Mouse (Mus musculus): ENCODE measurements around the gene Ndfip2. TPM values are rescaled to one million over a fixed set of nuclear protein-coding genes. Genes with fewer than 3 reads are reported as not detected.

The Ndfip2 gene
- polyA plus RNA-seq, 1 experiment, result 26.9 TPM

DNA sequence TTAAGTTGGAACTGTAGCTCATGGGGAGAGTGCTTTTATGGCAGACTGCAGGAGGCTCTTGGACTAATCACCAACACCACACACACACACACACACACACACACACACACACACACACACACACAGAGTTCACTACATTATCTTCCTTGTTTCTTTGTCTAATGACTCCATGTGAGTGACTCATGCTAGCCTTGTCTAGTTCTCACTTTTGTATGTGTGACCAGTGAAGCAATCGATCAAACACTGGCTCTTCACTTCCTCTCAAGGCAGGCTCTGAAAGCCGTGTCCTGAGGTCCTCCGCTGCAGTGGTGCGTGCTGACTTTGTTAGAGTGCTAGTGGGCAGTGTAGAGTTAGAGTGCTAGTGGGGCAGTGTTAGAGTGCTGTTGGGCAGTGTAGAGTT lies 30.2 kb downstream of the Ndfip2 start:
- no peak overlapping the region for H3K4me3 ChIP-seq
- TF ChIP-seq TCF12 (IDR thresholded peaks at IDR 0.05; ENCODE audit: insufficient read depth, poor library complexity, severe bottlenecking), result no peak
- no peak for TF ChIP-seq CEBPB (IDR thresholded peaks at IDR 0.05; ENCODE audit: insufficient read depth, poor library complexity, severe bottlenecking)
- no peak for TF ChIP-seq REST (IDR thresholded peaks at IDR 0.05; ENCODE audit: insufficient read depth, insufficient read length)
- TF ChIP-seq TCF3 (IDR thresholded peaks at IDR 0.05; ENCODE audit: insufficient read length, low read depth), result no peak
- no peak for TF ChIP-seq MYOG (IDR thresholded peaks at IDR 0.05; ENCODE audit: control insufficient read depth in 1 of 3, insufficient read depth in 1 of 3, insufficient read length in 2 of 3, low read depth in 2 of 3)
- TF ChIP-seq MYOD1 (IDR thresholded peaks at IDR 0.05; ENCODE audit: control insufficient read depth in 1 of 3, insufficient read length in 2 of 3, low read depth in 2 of 3), result no peak
- TF ChIP-seq POLR2A (IDR thresholded peaks at IDR 0.05; ENCODE audit: insufficient read length, low read depth), result no peak
- no peak for TF ChIP-seq E2F4 (IDR thresholded peaks at IDR 0.05; ENCODE audit: insufficient read depth)
- no peak for TF ChIP-seq POLR2AphosphoS2 (IDR thresholded peaks at IDR 0.05; ENCODE audit: insufficient read length, low read depth)
- H3K79me2 ChIP-seq (ENCODE audit: control insufficient read depth, insufficient read depth), result peaks cover 7% of the 10 kb centered on the region
- peaks cover 8% of the 10 kb centered on the region for H3K36me3 ChIP-seq (ENCODE audit: control insufficient read depth, insufficient read depth)
- no peaks in the 10 kb centered on the region for H3K27me3 ChIP-seq (ENCODE audit: control insufficient read depth, insufficient read depth, insufficient read length)
- no peak overlapping the region for H3K4me2 ChIP-seq (ENCODE audit: low read depth)
- no peak overlapping the region for H3ac ChIP-seq (ENCODE audit: control insufficient read depth, insufficient read length)

GRCm38 (mm10) chr14:105292139-105292538 lies 33.8 kb downstream of the Ndfip2 start:
- TF ChIP-seq REST (IDR thresholded peaks at IDR 0.05; ENCODE audit: insufficient read depth, insufficient read length), result no peak
- TF ChIP-seq MAX (IDR thresholded peaks at IDR 0.05; ENCODE audit: low read depth), result no peak
- no peak for TF ChIP-seq POLR2A (IDR thresholded peaks at IDR 0.05; ENCODE audit: insufficient read length, low read depth)
- TF ChIP-seq MYOD1 (IDR thresholded peaks at IDR 0.05; ENCODE audit: control insufficient read depth in 1 of 3, insufficient read length in 2 of 3, low read depth in 2 of 3), result no peak
- no peak for TF ChIP-seq TCF3 (IDR thresholded peaks at IDR 0.05; ENCODE audit: insufficient read length, low read depth)
- no peak for TF ChIP-seq POLR2AphosphoS2 (IDR thresholded peaks at IDR 0.05; ENCODE audit: insufficient read length, low read depth)
- TF ChIP-seq E2F4 (IDR thresholded peaks at IDR 0.05; ENCODE audit: insufficient read depth), result no peak
- no peak for TF ChIP-seq MYOG (IDR thresholded peaks at IDR 0.05; ENCODE audit: control insufficient read depth in 1 of 3, insufficient read depth in 1 of 3, insufficient read length in 2 of 3, low read depth in 2 of 3)
- TF ChIP-seq SRF (IDR thresholded peaks at IDR 0.05; ENCODE audit: control insufficient read depth, insufficient read length, low read depth), result no peak
- no peak for TF ChIP-seq CEBPB (IDR thresholded peaks at IDR 0.05; ENCODE audit: insufficient read depth, poor library complexity, severe bottlenecking)
- no peak for TF ChIP-seq USF1 (IDR thresholded peaks at IDR 0.05; ENCODE audit: low read depth)
- no peak for TF ChIP-seq TCF12 (IDR thresholded peaks at IDR 0.05; ENCODE audit: insufficient read depth, poor library complexity, severe bottlenecking)
- H3K27me3 ChIP-seq (ENCODE audit: control insufficient read depth, insufficient read depth, insufficient read length), result no peaks in the 10 kb centered on the region
- H3K4me2 ChIP-seq (ENCODE audit: low read depth), result no peak overlapping the region
- peaks cover 13% of the 10 kb centered on the region for H3K36me3 ChIP-seq (ENCODE audit: control insufficient read depth, insufficient read depth)
- H3K79me2 ChIP-seq (ENCODE audit: control insufficient read depth, insufficient read depth), result no peaks in the 10 kb centered on the region
- no peak overlapping the region for H3ac ChIP-seq (ENCODE audit: control insufficient read depth, insufficient read length)
- H3K4me3 ChIP-seq, result no peak overlapping the region

DNA sequence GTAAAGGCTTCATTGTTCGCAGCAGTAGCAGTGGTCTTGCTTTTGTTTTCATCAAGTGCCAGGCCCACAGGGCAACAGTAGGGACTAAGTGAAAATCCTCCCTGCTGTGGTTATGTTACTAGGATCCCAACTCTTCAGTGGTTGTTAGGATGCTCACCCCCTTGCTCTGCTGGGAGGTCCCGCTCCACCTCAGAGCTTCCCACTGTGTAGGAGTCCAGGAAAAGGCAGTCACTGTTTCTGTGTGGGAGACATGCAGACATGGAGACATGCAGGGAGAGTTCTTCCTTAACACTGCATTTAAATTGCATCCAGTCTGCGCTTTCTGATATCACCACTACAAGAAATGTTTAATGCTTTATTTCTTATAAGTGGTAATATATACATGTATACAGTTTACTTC lies 35.4 kb downstream of the Ndfip2 start:
- Histone ChIP-seq H3ac (ENCODE audit: control insufficient read depth, insufficient read length) (no peak overlapping the region), H3K79me2 (ENCODE audit: control insufficient read depth, insufficient read depth) (no peaks in the 10 kb centered on the region), H3K4me2 (ENCODE audit: low read depth) (no peak overlapping the region), H3K27me3 (ENCODE audit: control insufficient read depth, insufficient read depth, insufficient read length) (no peaks in the 10 kb centered on the region), H3K36me3 (ENCODE audit: control insufficient read depth, insufficient read depth) (peaks cover 13% of the 10 kb centered on the region), H3K4me3 (no peak overlapping the region)
- TF ChIP-seq MYOG (IDR thresholded peaks at IDR 0.05; ENCODE audit: control insufficient read depth in 1 of 3, insufficient read depth in 1 of 3, insufficient read length in 2 of 3, low read depth in 2 of 3) (no peak), MAX (IDR thresholded peaks at IDR 0.05; ENCODE audit: low read depth) (no peak), REST (IDR thresholded peaks at IDR 0.05; ENCODE audit: insufficient read depth, insufficient read length) (no peak), E2F4 (IDR thresholded peaks at IDR 0.05; ENCODE audit: insufficient read depth) (no peak), POLR2AphosphoS2 (IDR thresholded peaks at IDR 0.05; ENCODE audit: insufficient read length, low read depth) (no peak), MYOD1 (IDR thresholded peaks at IDR 0.05; ENCODE audit: control insufficient read depth in 1 of 3, insufficient read length in 2 of 3, low read depth in 2 of 3) (no peak), USF1 (IDR thresholded peaks at IDR 0.05; ENCODE audit: low read depth) (no peak), CEBPB (IDR thresholded peaks at IDR 0.05; ENCODE audit: insufficient read depth, poor library complexity, severe bottlenecking) (no peak), TCF3 (IDR thresholded peaks at IDR 0.05; ENCODE audit: insufficient read length, low read depth) (no peak), SRF (IDR thresholded peaks at IDR 0.05; ENCODE audit: control insufficient read depth, insufficient read length, low read depth) (no peak), TCF12 (IDR thresholded peaks at IDR 0.05; ENCODE audit: insufficient read depth, poor library complexity, severe bottlenecking) (no peak), POLR2A (IDR thresholded peaks at IDR 0.05; ENCODE audit: insufficient read length, low read depth) (no peak)

- Histone ChIP-seq H3K36me3 (ENCODE audit: control insufficient read depth, insufficient read depth) (peaks cover 13% of the 10 kb centered on the region), H3ac (ENCODE audit: control insufficient read depth, insufficient read length) (no peak overlapping the region), H3K79me2 (ENCODE audit: control insufficient read depth, insufficient read depth) (no peaks in the 10 kb centered on the region), H3K4me2 (ENCODE audit: low read depth) (no peak overlapping the region), H3K4me3 (no peak overlapping the region), H3K27me3 (ENCODE audit: control insufficient read depth, insufficient read depth, insufficient read length) (no peaks in the 10 kb centered on the region)
- TF ChIP-seq E2F4 (IDR thresholded peaks at IDR 0.05; ENCODE audit: insufficient read depth) (no peak), SRF (IDR thresholded peaks at IDR 0.05; ENCODE audit: control insufficient read depth, insufficient read length, low read depth) (no peak), REST (IDR thresholded peaks at IDR 0.05; ENCODE audit: insufficient read depth, insufficient read length) (no peak), USF1 (IDR thresholded peaks at IDR 0.05; ENCODE audit: low read depth) (no peak), MYOD1 (IDR thresholded peaks at IDR 0.05; ENCODE audit: control insufficient read depth in 1 of 3, insufficient read length in 2 of 3, low read depth in 2 of 3) (no peak), TCF3 (IDR thresholded peaks at IDR 0.05; ENCODE audit: insufficient read length, low read depth) (no peak)
Measured at GRCm38 (mm10) chr14:105295820-105296582, 37.6 kb downstream of the Ndfip2 start.

All from myocyte (in vitro differentiated cells).